Mouse (Mus musculus) CH12.LX (cell line): Measurements from ENCODE around the gene Prkce.

ENCODE experiments used
- CHD1 ChIP-seq: IDR thresholded peaks from 2 replicates; pipeline ENCODE4 v1.6.1; 2012; ENCODE audit warnings: low read depth, low read length, improper control_type of control experiment, inconsistent platforms
- CTCF ChIP-seq, 2 experiments: IDR thresholded peaks in 1 of 2; conservative IDR thresholded peaks in 1 of 2; 2 replicates each; pipeline ENCODE4 v1.5.1; 2011 to 2012; ENCODE audit warnings: low read depth in 2 of 2, low read length in 2 of 2, improper control_type of control experiment in 1 of 2, inconsistent platforms in 1 of 2, mild to moderate bottlenecking in 1 of 2, moderate library complexity in 1 of 2
- EP300 ChIP-seq: IDR thresholded peaks from 2 replicates; pipeline ENCODE4 v1.6.1; 2011; ENCODE audit warnings: low read length, improper control_type of control experiment
- GABPA ChIP-seq: IDR thresholded peaks from 2 replicates; pipeline ENCODE4 v1.6.1; 2012; ENCODE audit warnings: low read depth, low read length, improper control_type of control experiment, inconsistent platforms; ENCODE audit not compliant: insufficient replicate concordance
- JUND ChIP-seq: conservative IDR thresholded peaks from 2 replicates; pipeline ENCODE4 v1.6.1; 2011; ENCODE audit warnings: low read depth, low read length, improper control_type of control experiment
- MAX ChIP-seq: IDR thresholded peaks from 2 replicates; pipeline ENCODE4 v1.6.1; 2011; ENCODE audit warnings: low read length, improper control_type of control experiment
- MEF2A ChIP-seq: IDR thresholded peaks from 2 replicates; pipeline ENCODE4 v1.6.1; 2014; ENCODE audit warnings: low read depth, mild to moderate bottlenecking, inconsistent platforms, low read length, improper control_type of control experiment, borderline replicate concordance
- NRF1 ChIP-seq: IDR thresholded peaks from 2 replicates; pipeline ENCODE4 v1.6.1; 2014; ENCODE audit warnings: low read depth, mild to moderate bottlenecking, inconsistent platforms, low read length, improper control_type of control experiment, moderate library complexity
- POLR2A ChIP-seq: IDR thresholded peaks from 2 replicates; pipeline ENCODE4 v1.6.1; 2011; ENCODE audit warnings: low read depth, mild to moderate bottlenecking, improper control_type of control experiment, low read length
- UBTF ChIP-seq: IDR thresholded peaks from 2 replicates; pipeline ENCODE4 v1.6.1; 2012; ENCODE audit warnings: low read depth, mild to moderate bottlenecking, inconsistent platforms, low read length, improper control_type of control experiment, moderate library complexity
- USF1 ChIP-seq: IDR thresholded peaks from 2 replicates; pipeline ENCODE4 v1.6.1; 2014; ENCODE audit warnings: low read depth, mild to moderate bottlenecking, inconsistent platforms, low read length, improper control_type of control experiment
- ZKSCAN1 ChIP-seq: IDR thresholded peaks from 2 replicates; pipeline ENCODE4 v1.6.1; 2012; ENCODE audit warnings: low read depth, inconsistent platforms, low read length, improper control_type of control experiment, borderline replicate concordance

GRCm38 (mm10) chr17:86589681-86590080 is 422.1 kb downstream of the Prkce start:
- TF ChIP-seq POLR2A (no peak), UBTF (no peak), MEF2A (no peak), ZKSCAN1 (no peak), EP300 (no peak), CHD1 (no peak), CTCF (conservative IDR thresholded peaks at IDR 0.05 in 1 of 2, IDR thresholded peaks at IDR 0.05 in 1 of 2; ENCODE audit: low read depth in 2 of 2, low read length in 2 of 2) (no peak), GABPA (no peak), NRF1 (no peak), USF1 (no peak), JUND (no peak), MAX (no peak)
